Mouse (Mus musculus): Measurements from ENCODE around the gene Gm20388. TPM values are rescaled to one million over a fixed set of nuclear protein-coding genes. Genes with fewer than 3 reads are reported as not detected.

Gene Gm20388
- polyA plus RNA-seq, 1 experiment from 2014 or later = not detected

DNA sequence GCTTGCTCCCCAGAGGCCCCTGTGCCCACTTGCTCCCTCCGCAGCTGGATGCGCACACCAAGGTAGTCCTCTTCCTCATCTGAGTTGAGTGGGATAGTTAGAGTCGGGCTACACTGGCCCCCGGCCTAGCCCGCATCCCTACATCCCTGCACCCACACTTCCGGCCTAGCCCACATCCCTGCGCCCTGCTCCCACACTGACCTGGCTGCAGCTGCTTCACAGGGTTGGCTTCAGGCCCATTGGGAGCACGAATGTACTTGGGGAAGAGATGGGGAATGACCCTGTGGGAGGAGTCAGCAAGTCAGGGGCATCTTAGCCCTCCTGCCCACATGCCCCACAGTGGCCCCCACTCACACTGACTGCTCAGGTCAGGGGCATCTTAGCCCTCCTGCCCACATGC, 2571.8 kb downstream of the Gm20388 start:
- Histone ChIP-seq H3K9me3 (ENCODE audit: control insufficient read depth, low read length) (no peaks in the 10 kb centered on the region), H3K36me3 (ENCODE audit: control insufficient read depth, insufficient read depth, low read length) (peaks cover 61% of the 10 kb centered on the region), H3K4me3 (ENCODE audit: low read depth, low read length) (no peak overlapping the region), H3K9ac (ENCODE audit: low read length) (no peak overlapping the region), H3K4me2 (ENCODE audit: low read depth, severe bottlenecking) (no peak overlapping the region), H3K4me1 (ENCODE audit: control insufficient read depth, insufficient read depth, low read length) (no peaks in the 10 kb centered on the region), H3K27ac (replicated peaks; ENCODE audit: low read depth, low read length) (no peak overlapping the region), H3K27me3 (ENCODE audit: control insufficient read depth, insufficient read depth, low read length) (no peaks in the 10 kb centered on the region)
- DNase-seq (ENCODE audit: low spot score) (no peak), ATAC-seq (ENCODE audit: insufficient number of reproducible peaks, low FRiP score, low TSS enrichment, low read depth) (no peak)
- WGBS = 95% methylated on average over 8 of the region's 8 CpGs

DNA sequence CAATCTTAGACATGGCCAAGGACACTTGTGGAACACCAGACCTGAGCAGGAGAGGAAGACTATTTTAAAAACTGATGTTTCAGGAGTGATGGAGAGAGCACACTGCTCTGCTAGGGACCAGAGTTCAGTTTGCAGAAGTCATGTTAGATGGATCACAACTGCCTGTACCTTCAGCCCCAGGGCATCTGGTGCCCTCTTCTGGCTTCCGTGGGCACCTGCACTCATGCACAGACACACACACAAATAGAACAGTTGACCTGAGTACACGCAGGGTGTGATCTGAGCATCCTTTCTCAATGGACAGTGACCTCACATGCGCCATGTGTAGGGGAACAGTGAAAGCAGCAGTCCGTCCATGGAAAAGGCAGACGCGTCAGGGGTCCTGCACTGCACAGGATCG, 2573.2 kb downstream of the Gm20388 start:
- H3K9ac ChIP-seq (ENCODE audit: low read length) = no peak overlapping the region
- no peak overlapping the region for H3K4me2 ChIP-seq (ENCODE audit: low read depth, severe bottlenecking)
- H3K4me3 ChIP-seq (ENCODE audit: low read depth, low read length) = no peak overlapping the region
- no peaks in the 10 kb centered on the region for H3K4me1 ChIP-seq (ENCODE audit: control insufficient read depth, insufficient read depth, low read length)
- no peaks in the 10 kb centered on the region for H3K9me3 ChIP-seq (ENCODE audit: control insufficient read depth, low read length)
- peaks cover 65% of the 10 kb centered on the region for H3K36me3 ChIP-seq (ENCODE audit: control insufficient read depth, insufficient read depth, low read length)
- WGBS = 96% methylated on average over 7 of the region's 7 CpGs
- no peak for DNase-seq (ENCODE audit: low spot score)
- no peaks in the 10 kb centered on the region for H3K27me3 ChIP-seq (ENCODE audit: control insufficient read depth, insufficient read depth, low read length)
- ATAC-seq (ENCODE audit: insufficient number of reproducible peaks, low FRiP score, low TSS enrichment, low read depth) = no peak
- H3K27ac ChIP-seq (replicated peaks; ENCODE audit: low read depth, low read length) = no peak overlapping the region

DNA sequence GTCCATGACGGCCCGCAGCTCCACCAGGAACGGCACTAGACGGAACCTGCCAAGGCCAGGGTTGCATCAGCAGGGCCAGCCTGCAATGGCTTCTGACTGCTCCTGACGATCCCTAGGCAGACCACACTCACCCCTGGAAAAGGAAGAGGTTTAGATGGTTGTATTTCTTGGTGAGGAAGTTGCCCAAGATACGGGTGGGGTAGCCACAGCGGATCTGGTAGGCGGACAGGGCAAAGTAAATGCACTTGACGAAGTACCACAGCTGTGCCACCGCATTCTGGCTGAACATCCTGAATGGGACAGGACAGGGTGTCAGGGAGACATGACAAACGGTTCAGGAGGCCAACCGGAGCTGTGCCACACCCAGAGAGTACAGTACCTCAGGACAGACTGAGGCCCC, 2574.2 kb downstream of the Gm20388 start:
- Histone ChIP-seq H3K4me1 (ENCODE audit: control insufficient read depth, insufficient read depth, low read length) (no peaks in the 10 kb centered on the region), H3K9ac (ENCODE audit: low read length) (no peak overlapping the region), H3K27ac (replicated peaks; ENCODE audit: low read depth, low read length) (no peak overlapping the region), H3K4me3 (ENCODE audit: low read depth, low read length) (no peak overlapping the region), H3K27me3 (ENCODE audit: control insufficient read depth, insufficient read depth, low read length) (no peaks in the 10 kb centered on the region), H3K4me2 (ENCODE audit: low read depth, severe bottlenecking) (no peak overlapping the region), H3K36me3 (ENCODE audit: control insufficient read depth, insufficient read depth, low read length) (peaks cover 58% of the 10 kb centered on the region), H3K9me3 (ENCODE audit: control insufficient read depth, low read length) (no peaks in the 10 kb centered on the region)
- ATAC-seq (ENCODE audit: insufficient number of reproducible peaks, low FRiP score, low TSS enrichment, low read depth) = no peak
- DNase-seq (ENCODE audit: low spot score) = no peak
- whole genome bisulfite sequencing = 90% methylated on average over 12 of the region's 12 CpGs

DNA sequence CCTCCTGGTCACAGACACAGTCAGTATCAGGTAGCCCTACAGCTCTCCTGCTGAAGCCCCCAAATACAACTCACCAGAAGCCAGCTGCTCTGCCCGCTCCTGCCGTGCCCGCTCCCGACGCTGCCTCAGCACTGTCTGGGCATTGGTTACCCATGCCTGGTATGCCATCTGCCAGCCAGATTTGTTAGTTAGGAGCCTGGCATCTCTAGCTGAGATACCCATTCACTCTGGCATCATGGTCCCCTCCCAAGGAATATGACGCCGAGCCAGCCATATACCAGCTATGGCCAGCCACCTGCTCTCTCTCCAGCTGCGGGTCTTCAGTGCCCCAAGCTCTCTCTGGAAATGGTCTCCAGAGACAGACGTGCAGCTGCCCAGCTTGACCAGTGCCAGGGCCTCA, 2577.7 kb downstream of the Gm20388 start:
- WGBS = 94% methylated on average over 9 of the region's 9 CpGs
- H3K9ac ChIP-seq (ENCODE audit: low read length) = no peak overlapping the region

DNA sequence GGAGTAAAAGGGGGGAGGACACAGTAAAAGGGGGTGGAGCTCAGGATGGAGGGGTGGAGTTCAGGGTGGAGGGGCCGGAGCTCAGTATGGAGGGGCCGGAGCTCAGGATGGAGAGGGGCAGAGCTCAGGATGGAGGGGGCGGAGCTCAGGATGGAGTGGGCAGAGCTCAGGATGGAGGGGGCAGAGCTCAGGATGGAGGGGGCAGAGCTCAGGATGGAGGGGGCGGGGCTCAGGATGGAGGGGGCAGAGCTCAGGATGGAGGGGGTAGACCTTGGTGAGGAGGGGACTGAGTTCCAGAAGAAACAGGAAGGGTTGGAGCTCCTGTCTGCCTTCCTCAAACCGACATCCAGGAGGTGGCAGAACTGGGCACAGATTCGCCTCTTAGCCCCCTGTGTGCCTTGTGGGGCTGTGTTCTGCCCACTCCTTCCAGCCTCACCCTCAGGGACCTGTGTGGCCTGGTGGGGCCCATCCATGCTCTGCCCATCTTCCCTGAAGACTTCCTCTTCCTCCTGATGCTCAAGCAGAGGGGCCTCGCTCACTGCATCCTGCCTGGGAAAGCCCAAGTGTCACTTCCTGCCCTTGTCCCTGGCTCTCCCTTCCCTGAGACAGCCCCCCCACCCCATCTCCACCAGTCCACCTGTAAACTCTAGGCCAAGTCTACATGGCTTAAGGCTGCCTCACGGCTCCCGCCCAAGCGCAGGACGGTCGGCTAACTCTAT, 2586.5 kb downstream of the Gm20388 start:
- no peak for DNase-seq (ENCODE audit: low spot score)
- H3K27ac ChIP-seq (replicated peaks; ENCODE audit: low read depth, low read length) = no peak overlapping the region
- H3K36me3 ChIP-seq (ENCODE audit: control insufficient read depth, insufficient read depth, low read length) = peaks cover 14% of the 10 kb centered on the region
- no peaks in the 10 kb centered on the region; the same call in 1 of the 2 replicates for H3K27me3 ChIP-seq (ENCODE audit: control insufficient read depth, insufficient read depth, low read length)
- no peak overlapping the region for H3K4me3 ChIP-seq (ENCODE audit: low read depth, low read length)
- H3K9ac ChIP-seq (ENCODE audit: low read length) = no peak overlapping the region
- no peak for ATAC-seq (ENCODE audit: insufficient number of reproducible peaks, low FRiP score, low TSS enrichment, low read depth)
- H3K9me3 ChIP-seq (ENCODE audit: control insufficient read depth, low read length) = no peaks in the 10 kb centered on the region
- 88% methylated on average over 11 of the region's 12 CpGs for WGBS
- H3K4me2 ChIP-seq (ENCODE audit: low read depth, severe bottlenecking) = no peak overlapping the region
- H3K4me1 ChIP-seq (ENCODE audit: control insufficient read depth, insufficient read depth, low read length) = no peaks in the 10 kb centered on the region

More for the DNA sequence above, 2577.7 kb downstream of the Gm20388 start:
- no peak for DNase-seq (ENCODE audit: low spot score)
- ATAC-seq (ENCODE audit: insufficient number of reproducible peaks, low FRiP score, low TSS enrichment, low read depth) = no peak
- no peak overlapping the region for H3K27ac ChIP-seq (replicated peaks; ENCODE audit: low read depth, low read length)
- no peak overlapping the region for H3K4me2 ChIP-seq (ENCODE audit: low read depth, severe bottlenecking)
- H3K4me1 ChIP-seq (ENCODE audit: control insufficient read depth, insufficient read depth, low read length) = no peaks in the 10 kb centered on the region
- no peaks in the 10 kb centered on the region for H3K9me3 ChIP-seq (ENCODE audit: control insufficient read depth, low read length)
- H3K36me3 ChIP-seq (ENCODE audit: control insufficient read depth, insufficient read depth, low read length) = peaks cover 38% of the 10 kb centered on the region
- no peaks in the 10 kb centered on the region for H3K27me3 ChIP-seq (ENCODE audit: control insufficient read depth, insufficient read depth, low read length)
- H3K4me3 ChIP-seq (ENCODE audit: low read depth, low read length) = no peak overlapping the region

DNA sequence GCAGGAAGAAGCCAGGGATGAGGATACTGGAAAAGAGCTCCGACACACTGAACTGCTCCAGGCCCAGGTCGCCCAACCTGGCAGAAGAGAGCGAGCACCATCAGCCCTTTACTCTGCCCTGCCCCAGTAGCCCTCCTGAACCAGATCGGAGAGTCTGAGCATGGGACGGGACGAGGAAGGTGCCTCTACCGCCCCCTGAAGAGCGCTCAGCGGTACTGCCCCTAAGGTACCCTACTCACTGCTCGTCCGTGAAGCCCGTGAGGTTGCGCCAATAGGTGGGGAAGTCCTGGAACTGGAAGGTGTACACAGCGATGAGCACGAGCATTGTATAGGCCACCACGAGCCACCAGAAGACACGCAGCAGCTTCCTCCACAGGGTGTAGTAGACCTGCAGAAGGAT, 2587.3 kb downstream of the Gm20388 start:
- Histone ChIP-seq H3K4me3 (ENCODE audit: low read depth, low read length) (no peak overlapping the region), H3K9me3 (ENCODE audit: control insufficient read depth, low read length) (no peaks in the 10 kb centered on the region), H3K27ac (replicated peaks; ENCODE audit: low read depth, low read length) (no peak overlapping the region), H3K4me1 (ENCODE audit: control insufficient read depth, insufficient read depth, low read length) (no peaks in the 10 kb centered on the region), H3K4me2 (ENCODE audit: low read depth, severe bottlenecking) (no peak overlapping the region), H3K36me3 (ENCODE audit: control insufficient read depth, insufficient read depth, low read length) (peaks cover 14% of the 10 kb centered on the region), H3K27me3 (ENCODE audit: control insufficient read depth, insufficient read depth, low read length) (no peaks in the 10 kb centered on the region; the same call in 1 of the 2 replicates), H3K9ac (ENCODE audit: low read length) (no peak overlapping the region)
- DNase-seq (ENCODE audit: low spot score) (no peak), ATAC-seq (ENCODE audit: insufficient number of reproducible peaks, low FRiP score, low TSS enrichment, low read depth) (no peak)
- WGBS = 76% methylated on average over 17 of the region's 17 CpGs

DNA sequence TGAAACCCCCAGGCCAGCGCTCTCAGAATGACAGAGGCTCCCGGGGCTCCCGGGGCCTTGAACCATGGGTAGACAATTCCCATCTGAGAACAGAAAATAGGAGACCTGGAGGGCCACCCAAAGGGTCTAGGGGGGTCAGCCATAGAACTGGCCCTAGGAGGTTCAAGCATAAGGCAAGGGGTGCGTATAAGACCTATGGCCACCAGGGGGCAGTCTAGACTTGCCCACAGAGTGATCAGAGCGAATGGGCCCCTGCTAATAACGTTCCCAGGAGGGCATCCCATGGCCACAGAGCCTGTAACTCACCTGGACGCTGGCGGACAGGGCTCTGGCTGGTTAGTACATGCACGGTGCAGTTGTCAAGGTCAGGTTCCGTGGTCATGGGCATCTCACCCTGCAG, 2590.2 kb downstream of the Gm20388 start:
- Histone ChIP-seq H3K4me1 (ENCODE audit: control insufficient read depth, insufficient read depth, low read length) (peaks cover 4% of the 10 kb centered on the region; the same call in 1 of the 2 replicates), H3K9me3 (ENCODE audit: control insufficient read depth, low read length) (no peaks in the 10 kb centered on the region), H3K36me3 (ENCODE audit: control insufficient read depth, insufficient read depth, low read length) (peaks cover 12% of the 10 kb centered on the region), H3K27ac (replicated peaks; ENCODE audit: low read depth, low read length) (no peak overlapping the region), H3K4me3 (ENCODE audit: low read depth, low read length) (no peak overlapping the region), H3K9ac (ENCODE audit: low read length) (no peak overlapping the region), H3K4me2 (ENCODE audit: low read depth, severe bottlenecking) (no peak overlapping the region), H3K27me3 (ENCODE audit: control insufficient read depth, insufficient read depth, low read length) (no peaks in the 10 kb centered on the region; the same call in 1 of the 2 replicates)
- DNase-seq (ENCODE audit: low spot score) = peak; percentile 86
- 38% methylated on average over 10 of the region's 10 CpGs for WGBS
- no peak; the same call in 1 of the 2 replicates for ATAC-seq (ENCODE audit: insufficient number of reproducible peaks, low FRiP score, low TSS enrichment, low read depth)

DNA sequence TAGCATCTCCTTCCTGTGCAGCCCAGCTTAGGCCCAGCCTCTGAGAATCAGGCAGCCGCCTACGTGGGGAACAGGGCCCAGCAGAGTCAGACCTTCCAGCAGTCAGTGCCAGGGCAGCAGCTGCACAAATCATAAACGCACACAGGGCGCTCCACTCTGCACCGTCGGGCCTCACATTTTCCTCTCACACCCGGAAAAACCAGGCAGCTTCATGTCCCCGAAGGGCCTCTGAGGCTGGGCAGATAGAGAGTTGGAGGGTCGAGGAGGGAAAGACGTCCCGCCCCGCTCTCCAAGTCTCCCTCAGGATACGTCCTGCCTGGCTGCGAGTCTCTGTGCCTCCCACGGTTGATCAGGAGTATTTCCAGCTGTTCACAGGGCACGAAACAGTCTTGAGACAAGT, 2600.9 kb downstream of the Gm20388 start:
- peaks cover 2% of the 10 kb centered on the region; the same call in 1 of the 2 replicates for H3K36me3 ChIP-seq (ENCODE audit: control insufficient read depth, insufficient read depth, low read length)
- H3K4me2 ChIP-seq (ENCODE audit: low read depth, severe bottlenecking) = no peak overlapping the region
- no peak overlapping the region for H3K27ac ChIP-seq (replicated peaks; ENCODE audit: low read depth, low read length)
- DNase-seq (ENCODE audit: low spot score) = no peak
- no peaks in the 10 kb centered on the region for H3K9me3 ChIP-seq (ENCODE audit: control insufficient read depth, low read length)
- H3K9ac ChIP-seq (ENCODE audit: low read length) = no peak overlapping the region
- no peaks in the 10 kb centered on the region for H3K27me3 ChIP-seq (ENCODE audit: control insufficient read depth, insufficient read depth, low read length)
- H3K4me3 ChIP-seq (ENCODE audit: low read depth, low read length) = no peak overlapping the region
- 0 out of 2 replicates have a peak, but pooled peaks cover 2% of the 10 kb centered on the region for H3K4me1 ChIP-seq (ENCODE audit: control insufficient read depth, insufficient read depth, low read length)
- no peak for ATAC-seq (ENCODE audit: insufficient number of reproducible peaks, low FRiP score, low TSS enrichment, low read depth)
- WGBS = 71% methylated on average over 16 of the region's 16 CpGs

DNA sequence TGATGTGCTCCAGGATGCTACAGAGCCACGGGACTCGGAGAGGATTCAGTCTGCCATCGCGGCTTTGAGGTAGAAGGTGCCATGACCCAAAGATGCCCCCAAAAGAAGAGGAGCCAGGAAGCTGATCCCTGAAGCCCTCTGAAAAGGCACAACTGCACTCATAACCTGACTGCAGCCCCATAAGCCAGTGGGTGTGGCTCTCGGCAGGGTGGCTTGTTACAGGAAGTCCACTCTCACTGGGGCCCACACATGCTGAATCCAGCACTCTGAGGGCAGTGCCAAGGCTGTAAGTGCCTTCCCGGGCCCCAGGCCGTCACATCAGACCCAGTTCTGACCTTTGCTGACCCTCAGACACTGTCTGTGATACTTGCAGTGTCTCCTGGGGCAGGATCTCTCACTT, 2601.8 kb downstream of the Gm20388 start:
- Histone ChIP-seq H3K36me3 (ENCODE audit: control insufficient read depth, insufficient read depth, low read length) (peaks cover 2% of the 10 kb centered on the region; the same call in 1 of the 2 replicates), H3K9ac (ENCODE audit: low read length) (no peak overlapping the region), H3K27me3 (ENCODE audit: control insufficient read depth, insufficient read depth, low read length) (no peaks in the 10 kb centered on the region), H3K4me2 (ENCODE audit: low read depth, severe bottlenecking) (no peak overlapping the region), H3K9me3 (ENCODE audit: control insufficient read depth, low read length) (no peaks in the 10 kb centered on the region), H3K4me1 (ENCODE audit: control insufficient read depth, insufficient read depth, low read length) (peaks cover 8% of the 10 kb centered on the region), H3K4me3 (ENCODE audit: low read depth, low read length) (no peak overlapping the region), H3K27ac (replicated peaks; ENCODE audit: low read depth, low read length) (no peak overlapping the region)
- no peak for ATAC-seq (ENCODE audit: insufficient number of reproducible peaks, low FRiP score, low TSS enrichment, low read depth)
- no peak for DNase-seq (ENCODE audit: low spot score)
- WGBS = 77% methylated on average over 7 of the region's 7 CpGs
